Mouse (Mus musculus) intestine, postnatal 0 days (tissue): ENCODE results near the gene Mcm2. TPM values are rescaled to one million over a fixed set of nuclear protein-coding genes. Genes with fewer than 3 reads are reported as not detected.

Experiments used
- ATAC-seq: fragments of 200-750 bp; cut with Nextera tagmentation; 2 replicates; pipeline ENCODE4 v1.8.0; 2017; ENCODE audit warnings: mild to moderate bottlenecking, moderate TSS enrichment, moderate library complexity
- H3K27ac ChIP-seq: fragments of 300-500 bp; sonication (generic); 2 replicates; pipeline ENCODE4 v1.5.1; 2014; ENCODE audit warnings: mild to moderate bottlenecking, low read depth, low read length, moderate library complexity
- H3K27me3 ChIP-seq: fragments of 300-500 bp; sonication (generic); replicated peaks from 2 replicates; pipeline ENCODE4 v1.6.1; 2014; ENCODE audit warnings: low read length, mixed read lengths; ENCODE audit not compliant: control insufficient read depth, insufficient read depth
- H3K36me3 ChIP-seq: fragments of 300-500 bp; sonication (generic); 2 replicates; pipeline ENCODE4 v1.6.1; 2014; ENCODE audit warnings: mild to moderate bottlenecking, moderate library complexity; ENCODE audit not compliant: control insufficient read depth, insufficient read depth
- H3K4me1 ChIP-seq: fragments of 300-500 bp; sonication (generic); replicated peaks from 2 replicates; pipeline ENCODE4 v1.6.1; 2014; ENCODE audit warnings: antibody characterized with exemption, low read length, mixed read lengths; ENCODE audit not compliant: control insufficient read depth, insufficient read depth
- H3K4me2 ChIP-seq: fragments of 300-500 bp; sonication (generic); replicated peaks from 2 replicates; pipeline ENCODE4 v1.6.1; 2014; ENCODE audit warnings: low read depth, mild to moderate bottlenecking, moderate library complexity
- H3K4me3 ChIP-seq: fragments of 300-500 bp; sonication (generic); 2 replicates; pipeline ENCODE4 v1.5.1; 2014; ENCODE audit warnings: low read depth, low read length
- H3K9ac ChIP-seq: fragments of 300-500 bp; sonication (generic); 2 replicates; pipeline ENCODE4 v1.6.1; 2014; ENCODE audit warnings: mild to moderate bottlenecking, low read depth, low read length
- H3K9me3 ChIP-seq: fragments of 300-500 bp; sonication (generic); 2 replicates; pipeline ENCODE4 v1.6.1; 2016; ENCODE audit warnings: mixed run types; ENCODE audit not compliant: control insufficient read depth
- CTCF ChIP-seq: sonication (generic); IDR thresholded peaks from 2 replicates; pipeline ENCODE4 v1.5.1; 2016; ENCODE audit warnings: low read depth, mild to moderate bottlenecking, control low read depth, antibody characterized with exemption, moderate library complexity
- WGBS: fragments of 180-500 bp; shearing (Covaris S2); extraction: QIAGEN DNeasy Blood & Tissue Kit; methylation state at CpG from one replicate; pipeline ENCODE4 v1.1.7; 2014; 5-methylcytosine and 5-hydroxymethylcytosine counted together
- polyA plus RNA-seq: library from polyadenylated mRNA; unstranded; fragments of >200 nt; fragmentation: Nextera tagmentation; extraction: Ambion mirVana; gene quantifications from 2 replicates; pipeline ENCODE4 v1.2.1, GENCODE M21; 2015

Mcm2 gene
- polyA plus RNA-seq, 1 experiment from 2014 or later = 33.1 TPM

DNA sequence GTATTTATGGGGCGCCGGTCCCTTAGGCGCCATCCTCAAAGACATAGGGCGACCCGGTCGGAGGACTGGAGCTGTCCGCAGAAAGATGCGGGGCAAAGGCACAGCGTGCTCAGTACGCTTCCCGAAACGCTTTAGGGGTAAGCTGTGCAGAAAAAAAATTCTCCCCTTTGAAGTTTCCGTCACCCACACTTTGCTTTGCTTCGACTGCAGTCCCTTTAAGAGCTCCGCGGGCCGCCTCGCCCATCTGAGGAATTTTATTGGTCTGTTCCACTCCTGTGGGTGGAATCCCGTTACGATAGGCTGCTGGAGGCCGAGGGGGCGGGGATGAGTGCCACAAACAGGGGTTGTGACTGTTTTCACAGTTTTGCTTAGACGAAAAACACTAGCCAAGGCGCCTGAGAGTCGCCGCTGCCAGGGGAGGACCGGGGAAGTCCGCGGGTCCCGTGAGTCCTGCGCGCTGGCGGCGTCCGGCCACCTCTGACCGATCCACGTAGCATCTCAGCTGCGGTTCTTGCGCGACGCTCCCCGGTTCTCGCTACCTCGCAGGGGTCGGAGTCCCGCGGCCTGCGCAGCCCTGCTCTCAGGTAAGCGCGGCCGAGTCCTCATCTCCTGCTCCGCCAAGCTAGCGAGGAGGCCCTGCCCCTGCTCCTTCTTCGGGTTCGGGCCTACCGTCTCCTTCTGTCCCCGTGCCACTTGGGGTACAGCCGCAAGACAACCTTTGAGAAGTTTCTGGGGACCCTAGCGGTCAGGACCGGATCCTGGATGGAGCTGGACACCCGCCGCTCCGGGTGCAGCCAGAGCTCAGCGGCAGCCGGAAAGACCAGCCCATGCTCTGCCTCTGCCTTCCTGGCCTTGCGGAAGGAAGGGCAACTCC lies 3.6 kb upstream of the Mcm2 start, which contains the start of gene Tpra1:
Tpra1 (plus strand) TSS at position 305 of the 874 bp plus-strand sequence.
- H3K9me3 ChIP-seq = no peaks in the 10 kb centered on the region
- under 1% methylated on average over 66 of the region's 66 CpGs for WGBS
- peaks cover 18% of the 10 kb centered on the region for H3K4me1 ChIP-seq
- H3K27me3 ChIP-seq = no peaks in the 10 kb centered on the region
- TF ChIP-seq CTCF = peak; percentile 46; the same call in 1 of the 2 replicates
- peak within 1 kb of the TSS; percentile 69 for H3K4me2 ChIP-seq
- H3K36me3 ChIP-seq = 0 out of 2 replicates have a peak, but pooled peaks cover under 1% of the 10 kb centered on the region
- peak; percentile 87 for ATAC-seq
- H3K9ac ChIP-seq = peak within 1 kb of the TSS; percentile 78
- peak within 1 kb of the TSS; percentile 67 for H3K4me3 ChIP-seq
- H3K27ac ChIP-seq = peak within 1 kb of the TSS; percentile 95

DNA sequence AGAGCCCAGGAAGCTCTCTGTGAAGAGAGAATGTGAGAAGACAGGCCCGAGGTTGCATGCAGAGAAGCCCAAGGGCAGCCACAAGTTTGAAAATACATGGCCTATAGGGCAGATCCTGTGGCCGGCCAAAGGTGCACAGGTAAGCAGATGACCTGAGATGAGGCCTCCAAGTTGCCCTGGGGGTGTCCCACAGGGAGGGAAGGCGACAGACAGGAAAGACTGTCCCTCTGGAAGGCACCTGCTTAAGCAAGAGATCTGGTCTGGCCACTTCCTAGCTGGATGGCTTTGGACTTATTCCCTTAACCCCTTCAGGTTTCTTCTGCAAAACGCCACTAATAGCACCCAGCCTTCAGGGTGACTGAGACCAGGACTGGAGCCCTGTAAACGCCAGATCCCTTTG lies 2.9 kb upstream of the Mcm2 start:
- no peaks in the 10 kb centered on the region for H3K27me3 ChIP-seq
- peak overlapping the region; percentile 67 for H3K4me3 ChIP-seq
- H3K27ac ChIP-seq = peak overlapping the region; percentile 95
- peak overlapping the region; percentile 78 for H3K9ac ChIP-seq
- H3K9me3 ChIP-seq = no peaks in the 10 kb centered on the region
- H3K4me1 ChIP-seq = peaks cover 18% of the 10 kb centered on the region
- ATAC-seq = peak; percentile 25
- 5% methylated on average over 5 of the region's 5 CpGs for WGBS
- no peak for TF ChIP-seq CTCF
- H3K36me3 ChIP-seq = no peaks in the 10 kb centered on the region
- H3K4me2 ChIP-seq = peak overlapping the region; percentile 69

DNA sequence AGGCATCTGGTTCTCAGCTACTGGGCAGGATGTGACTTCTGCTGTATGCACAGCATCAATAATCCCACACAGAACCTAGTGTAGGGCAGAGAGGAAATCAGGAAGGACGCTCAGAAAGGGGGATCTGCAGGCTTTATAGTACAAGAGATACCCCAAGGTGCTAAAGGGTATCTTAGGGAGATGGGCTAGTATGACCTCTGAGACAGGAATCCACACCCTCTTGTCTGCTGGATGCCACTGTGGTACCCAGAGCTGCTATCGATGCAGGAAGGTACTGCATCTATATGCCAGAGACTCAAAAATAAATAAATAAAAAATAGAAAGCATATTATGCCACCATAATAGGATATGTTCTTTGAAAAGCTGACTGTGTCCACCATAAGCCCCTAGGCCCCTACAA lies 1.0 kb upstream of the Mcm2 start:
- H3K36me3 ChIP-seq = 0 out of 2 replicates have a peak, but pooled peaks cover 7% of the 10 kb centered on the region
- no peak overlapping the region for H3K9ac ChIP-seq
- no peak overlapping the region for H3K27ac ChIP-seq
- no peak for TF ChIP-seq CTCF
- no peaks in the 10 kb centered on the region for H3K27me3 ChIP-seq
- no peak overlapping the region for H3K4me2 ChIP-seq
- H3K4me1 ChIP-seq = peaks cover 16% of the 10 kb centered on the region
- 93% methylated on average over 2 of the region's 2 CpGs for WGBS
- no peak for ATAC-seq
- no peak overlapping the region for H3K4me3 ChIP-seq
- no peaks in the 10 kb centered on the region for H3K9me3 ChIP-seq

DNA sequence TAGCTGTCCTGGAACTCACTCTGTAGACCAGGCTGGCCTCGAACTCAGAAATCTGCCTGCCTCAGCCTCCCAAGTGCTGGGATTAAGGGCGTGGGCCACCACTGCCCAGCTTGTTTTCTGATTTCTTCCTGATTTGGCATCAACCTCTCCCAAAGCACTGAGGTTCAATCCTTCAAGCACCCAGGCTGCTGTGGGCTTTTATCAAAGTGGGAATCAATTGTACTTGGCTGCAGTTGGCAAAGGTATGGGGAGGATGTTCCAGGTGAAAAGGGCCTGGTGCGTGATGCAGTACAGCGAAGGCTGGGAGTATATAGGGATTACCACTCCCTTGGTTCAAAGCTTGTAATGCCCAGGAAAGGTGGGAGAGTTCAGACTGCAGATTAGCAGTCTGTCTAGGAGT lies 506 bp upstream of the Mcm2 start:
- TF ChIP-seq CTCF = no peak
- ATAC-seq = no peak
- H3K27me3 ChIP-seq = no peaks in the 10 kb centered on the region
- no peak overlapping the region for H3K27ac ChIP-seq
- peak overlapping the region; percentile 94 for H3K4me2 ChIP-seq
- peaks cover 16% of the 10 kb centered on the region for H3K4me1 ChIP-seq
- H3K9ac ChIP-seq = no peak overlapping the region
- H3K4me3 ChIP-seq = no peak overlapping the region; the same call in 1 of the 2 replicates
- 0 out of 2 replicates have a peak, but pooled peaks cover 7% of the 10 kb centered on the region for H3K36me3 ChIP-seq
- H3K9me3 ChIP-seq = no peaks in the 10 kb centered on the region
- 53% methylated on average over 4 of the region's 4 CpGs for WGBS

DNA sequence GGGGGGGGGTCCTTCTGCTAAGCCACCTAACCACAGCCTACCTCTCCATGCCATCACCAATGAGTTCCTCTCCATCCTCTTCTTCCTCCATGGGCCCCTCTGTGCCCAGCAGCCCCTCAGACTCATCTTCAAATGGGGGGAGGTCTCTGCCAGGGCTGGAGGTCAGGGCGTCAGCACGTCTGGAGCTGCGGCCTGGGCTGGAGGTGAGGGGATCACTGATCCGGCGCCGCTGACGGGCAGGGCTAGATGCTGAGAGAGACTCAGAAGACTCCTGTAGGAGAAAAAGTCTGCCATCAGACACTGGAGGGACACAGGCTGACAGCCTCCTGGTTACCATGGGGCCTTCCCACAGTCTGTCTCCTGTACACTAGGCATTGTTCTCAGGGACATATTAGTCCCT lies 1.3 kb downstream of the Mcm2 start:
- Histone ChIP-seq H3K36me3 (peaks cover 18% of the 10 kb centered on the region), H3K27ac (no peak overlapping the region), H3K9me3 (no peaks in the 10 kb centered on the region), H3K27me3 (no peaks in the 10 kb centered on the region), H3K4me1 (peaks cover 6% of the 10 kb centered on the region; the same call in 1 of the 2 replicates), H3K4me3 (no peak overlapping the region), H3K4me2 (no peak overlapping the region; the same call in 1 of the 2 replicates), H3K9ac (no peak overlapping the region)
- no peak for TF ChIP-seq CTCF
- 69% methylated on average over 7 of the region's 7 CpGs for WGBS
- no peak for ATAC-seq

- H3K4me1 ChIP-seq = 0 out of 2 replicates have a peak, but pooled peaks cover 1% of the 10 kb centered on the region
- H3K4me2 ChIP-seq = no peak overlapping the region
- H3K36me3 ChIP-seq = peaks cover 28% of the 10 kb centered on the region
- no peak overlapping the region for H3K9ac ChIP-seq
- no peak for ATAC-seq
- H3K27me3 ChIP-seq = no peaks in the 10 kb centered on the region
- H3K9me3 ChIP-seq = no peaks in the 10 kb centered on the region
- no peak overlapping the region for H3K27ac ChIP-seq
- TF ChIP-seq CTCF = 0 out of 2 replicates have a peak, but pooled peaks have one; percentile 27
- no peak overlapping the region for H3K4me3 ChIP-seq
- 82% methylated on average over 6 of the region's 6 CpGs for whole genome bisulfite sequencing
Observed at GRCm38 (mm10) chr6:88895943-88896342, 2.6 kb downstream of the Mcm2 start.
